Mouse (Mus musculus) adrenal gland, adult 2 months (tissue): ENCODE measurements at regions not wholly inside any gene's neighbourhood (a gene's known extent, or its start where the extent isn't known, plus 50 kb on each side); places are given as distances from the start of the nearest gene placed in this dataset.

ENCODE experiments used
- DNase-seq: peaks from one replicate; pipeline ENCODE4 v3.0.0; 2021

DNA sequence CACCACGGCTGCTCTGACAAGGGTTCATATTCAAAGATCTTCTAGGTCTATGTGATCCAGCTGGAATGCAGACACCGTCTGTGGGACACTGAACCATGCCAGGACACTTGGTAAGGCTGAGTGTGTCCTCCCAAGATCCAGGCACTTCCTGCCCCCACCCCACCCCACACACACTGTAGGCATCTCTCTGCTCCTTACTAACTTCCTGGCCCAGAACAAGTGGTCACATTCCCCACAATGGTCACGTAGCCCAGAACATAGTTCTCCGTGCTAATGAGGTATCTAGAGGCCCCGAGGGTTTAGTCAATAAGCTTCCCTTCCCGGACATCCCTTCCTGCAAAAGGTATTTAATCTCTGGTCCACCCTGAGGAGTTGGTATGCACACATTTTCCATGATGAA, 54.5 kb upstream of the Cav2 start:
- DNase-seq: no peak
